Mouse (Mus musculus) ES-Bruce4 (cell line): Measurements from ENCODE around the gene Nbea.

ENCODE experiments used
- CTCF ChIP-seq: IDR thresholded peaks from one replicate; pipeline ENCODE4 v1.8.1; 2011; ENCODE audit warnings: low read depth, low read length
- EP300 ChIP-seq: IDR thresholded peaks from 2 replicates; pipeline ENCODE4 v1.6.1; 2011; ENCODE audit warnings: low read depth, low read length; ENCODE audit not compliant: insufficient read depth
- POLR2A ChIP-seq: IDR thresholded peaks from one replicate; pipeline ENCODE4 v1.8.1; 2011; ENCODE audit warnings: low read length; ENCODE audit not compliant: insufficient read depth

GRCm38 (mm10) chr3:55782056-55782687 is 401.3 kb downstream of the Nbea start, which contains the start of gene Mab21l1:
- TF ChIP-seq EP300: no peak
- no peak for TF ChIP-seq CTCF
- no peak for TF ChIP-seq POLR2A
